Mouse (Mus musculus) hindbrain, embryonic 13.5 days (tissue): ENCODE data around the gene Olfr190. TPM values are rescaled to one million over a fixed set of nuclear protein-coding genes. Genes with fewer than 3 reads are reported as not detected.

Source experiments
- ATAC-seq: fragments of 200-750 bp; cut with Nextera tagmentation; 2 replicates; pipeline ENCODE4 v1.8.0; 2017; ENCODE audit warnings: moderate TSS enrichment; ENCODE audit not compliant: low FRiP score
- H3K27ac ChIP-seq: fragments of 300-500 bp; sonication (generic); 2 replicates; pipeline ENCODE4 v1.5.1; 2015; ENCODE audit warnings: inconsistent platforms, mild to moderate bottlenecking, moderate library complexity
- H3K27me3 ChIP-seq: fragments of 300-500 bp; sonication (generic); 2 replicates; pipeline ENCODE4 v1.6.1; 2015; ENCODE audit warnings: mild to moderate bottlenecking, inconsistent platforms
- H3K36me3 ChIP-seq: fragments of 300-500 bp; sonication (generic); 2 replicates; pipeline ENCODE4 v1.6.1; 2015; ENCODE audit warnings: mild to moderate bottlenecking, inconsistent platforms
- H3K4me1 ChIP-seq: fragments of 300-500 bp; sonication (generic); replicated peaks from 2 replicates; pipeline ENCODE4 v1.6.1; 2015; ENCODE audit warnings: inconsistent platforms
- H3K4me2 ChIP-seq: fragments of 300-500 bp; sonication (generic); 2 replicates; pipeline ENCODE4 v1.6.1; 2015; ENCODE audit warnings: inconsistent platforms, mild to moderate bottlenecking, moderate library complexity
- H3K4me3 ChIP-seq: fragments of 300-500 bp; sonication (generic); 2 replicates; pipeline ENCODE4 v1.5.1; 2015; ENCODE audit warnings: mild to moderate bottlenecking, inconsistent platforms
- H3K9ac ChIP-seq: fragments of 300-500 bp; sonication (generic); 2 replicates; pipeline ENCODE4 v1.6.1; 2015; ENCODE audit warnings: mild to moderate bottlenecking, inconsistent platforms
- H3K9me3 ChIP-seq: fragments of 300-500 bp; sonication (generic); 2 replicates; pipeline ENCODE4 v1.6.1; 2016; ENCODE audit warnings: inconsistent platforms
- WGBS: fragments of 180-500 bp; shearing (Covaris S2); methylation state at CpG from one replicate; pipeline ENCODE4 v1.1.7; 2015; 5-methylcytosine and 5-hydroxymethylcytosine counted together
- polyA plus RNA-seq: library from polyadenylated mRNA; unstranded; fragments of >200 nt; fragmentation: Nextera tagmentation; extraction: Ambion mirVana; gene quantifications from 2 replicates; pipeline ENCODE4 v1.2.1, GENCODE M21; 2015

The Olfr190 gene
- polyA plus RNA-seq, 1 experiment from 2014 or later = not detected

GRCm38 (mm10) chr16:59045835-59046234 is 32.0 kb downstream of the Olfr190 start:
- H3K4me2 ChIP-seq = no peak overlapping the region
- no peak for ATAC-seq
- H3K4me3 ChIP-seq = no peak overlapping the region
- no peaks in the 10 kb centered on the region for H3K9me3 ChIP-seq
- no peaks in the 10 kb centered on the region for H3K4me1 ChIP-seq
- no peaks in the 10 kb centered on the region for H3K27me3 ChIP-seq
- H3K9ac ChIP-seq = no peak overlapping the region
- 87% methylated on average over 3 of the region's 3 CpGs for WGBS
- H3K36me3 ChIP-seq = no peaks in the 10 kb centered on the region
- H3K27ac ChIP-seq = no peak overlapping the region

- H3K4me2 ChIP-seq = no peak within 1 kb of the TSS
These were observed 38.1 kb downstream of the Olfr190 start, which contains the start of gene Olfr187 for GRCm38 (mm10) chr16:59039710-59040109. TSS of gene Olfr187 (minus strand) at chr16:59039767.

DNA sequence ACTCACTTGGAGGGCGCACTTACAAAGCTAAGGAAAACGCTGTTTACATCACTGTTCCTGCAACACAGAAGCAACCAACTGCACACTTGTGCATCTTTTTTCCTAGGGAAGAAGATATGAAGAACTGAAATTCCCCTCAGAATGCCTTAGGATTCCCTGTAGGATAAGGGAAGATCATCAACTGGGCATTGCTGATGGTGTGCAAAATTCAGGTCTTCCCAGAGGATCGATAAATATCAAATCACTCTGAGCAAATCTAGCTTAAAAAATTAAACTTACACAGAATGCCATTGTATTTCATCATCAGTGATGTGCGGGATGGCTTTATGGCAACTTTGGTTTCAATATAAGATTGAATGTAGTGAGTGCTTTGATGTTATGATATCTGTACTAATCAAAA is 47.6 kb downstream of the Olfr190 start, which contains the start of gene Olfr186:
Gene Olfr186 (minus strand): TSS at position 101 of the 400 bp plus-strand sequence.
- ATAC-seq = no peak
- Histone ChIP-seq H3K27me3 (no peaks in the 10 kb centered on the region), H3K36me3 (no peaks in the 10 kb centered on the region), H3K4me1 (no peaks in the 10 kb centered on the region), H3K4me2 (no peak within 1 kb of the TSS), H3K9me3 (no peaks in the 10 kb centered on the region), H3K9ac (no peak within 1 kb of the TSS), H3K27ac (no peak within 1 kb of the TSS), H3K4me3 (no peak within 1 kb of the TSS)
- WGBS = 94% methylated on average over 4 of the region's 4 CpGs

More at GRCm38 (mm10) chr16:59039710-59040109, 38.1 kb downstream of the Olfr190 start, which contains the start of gene Olfr187:
- Histone ChIP-seq H3K27me3 (no peaks in the 10 kb centered on the region), H3K9ac (no peak within 1 kb of the TSS), H3K9me3 (no peaks in the 10 kb centered on the region), H3K36me3 (no peaks in the 10 kb centered on the region), H3K4me1 (no peaks in the 10 kb centered on the region), H3K4me3 (no peak within 1 kb of the TSS), H3K27ac (no peak within 1 kb of the TSS)
- no peak for ATAC-seq
- WGBS = 88% methylated on average over 7 of the region's 7 CpGs

Other genes with a start within 250 kb of the Olfr190 start
- gene Olfr177, start 203.2 kb downstream of the Olfr190 start, polyA plus RNA-seq = not detected in 2 replicates
- not detected in 2 replicates for gene Olfr178, start 185.9 kb downstream of the Olfr190 start, polyA plus RNA-seq
- not detected in 2 replicates for gene Olfr181, start 149.2 kb downstream of the Olfr190 start, polyA plus RNA-seq
- not detected in 2 replicates for gene Olfr180, start 148.6 kb downstream of the Olfr190 start, polyA plus RNA-seq
- gene Olfr183, start 82.6 kb downstream of the Olfr190 start, polyA plus RNA-seq = not detected in 2 replicates
- not detected in 2 replicates for gene Olfr186, start 47.7 kb downstream of the Olfr190 start, polyA plus RNA-seq
- gene Olfr187, start 38.2 kb downstream of the Olfr190 start, polyA plus RNA-seq = not detected in 2 replicates
- not detected in 2 replicates for gene Olfr191, start 11.8 kb upstream of the Olfr190 start, polyA plus RNA-seq
- gene Olfr193, start 33.9 kb upstream of the Olfr190 start, polyA plus RNA-seq = not detected in 2 replicates
- gene Olfr194, start 43.1 kb upstream of the Olfr190 start, polyA plus RNA-seq = not detected in 2 replicates
- gene Olfr195, start 69.0 kb upstream of the Olfr190 start, polyA plus RNA-seq = not detected in 2 replicates
- not detected in 2 replicates for gene Olfr196, start 92.4 kb upstream of the Olfr190 start, polyA plus RNA-seq
- gene Olfr198, start 125.5 kb upstream of the Olfr190 start, polyA plus RNA-seq = not detected in 2 replicates
- not detected in 2 replicates for gene Olfr199, start 141.8 kb upstream of the Olfr190 start, polyA plus RNA-seq
- not detected in 2 replicates for gene Olfr201, start 194.6 kb upstream of the Olfr190 start, polyA plus RNA-seq
- gene Olfr202, start 208.8 kb upstream of the Olfr190 start, polyA plus RNA-seq = not detected in 2 replicates
- not detected in 2 replicates for gene Olfr203, start 220.9 kb upstream of the Olfr190 start, polyA plus RNA-seq
- not detected in 2 replicates for gene Olfr204, start 240.2 kb upstream of the Olfr190 start, polyA plus RNA-seq